In genomic region chr10:120365380-120366172, GRCm38 (mm10) we compare ENCODE assay signal across 9 mouse cellular contexts.
DNase-seq lines count a peak whose midpoint lies in the region; ATAC-seq and TF ChIP-seq lines count a peak whose summit lies in the region.
"Had no signal": no experiment of that assay in that cellular context is flagged by ENCODE, and none has a peak within 500 bp of the region (broad histone marks: within the 10 kb centered on the region; RNA-seq: fewer than 3 reads in every experiment).

No protein-coding gene starts in this region.

- H3K27ac ChIP-seq in lung, embryonic 14.5 days (ENCODE audit: low read depth), result peak overlapping the region; percentile 19; the same call in 1 of the 2 replicates
- H3K27ac ChIP-seq in forebrain, postnatal 0 days (ENCODE audit: low read depth, low read length), result no peak overlapping the region
- no peak overlapping the region for H3K27ac ChIP-seq in liver, embryonic 15.5 days (replicated peaks)
- H3K27ac ChIP-seq in stomach, embryonic 15.5 days, result peak overlapping the region; percentile 73
- no peak overlapping the region for H3K27ac ChIP-seq in layer of hippocampus, adult 2 months

- no peaks in the 10 kb centered on the region for H3K36me3 ChIP-seq in lung, embryonic 14.5 days (ENCODE audit: insufficient read depth)
- no peaks in the 10 kb centered on the region for H3K36me3 ChIP-seq in forebrain, postnatal 0 days (ENCODE audit: insufficient read depth)
- no peaks in the 10 kb centered on the region for H3K36me3 ChIP-seq in liver, embryonic 15.5 days (replicated peaks)
- no peaks in the 10 kb centered on the region for H3K36me3 ChIP-seq in stomach, embryonic 15.5 days

- H3K4me1 ChIP-seq in lung, embryonic 14.5 days (ENCODE audit: insufficient read depth), result peaks cover 16% of the 10 kb centered on the region; the same call in 1 of the 2 replicates
- H3K4me1 ChIP-seq in forebrain, postnatal 0 days (ENCODE audit: insufficient read depth), result no peaks in the 10 kb centered on the region
- H3K4me1 ChIP-seq in liver, embryonic 15.5 days (replicated peaks), result 0 out of 2 replicates have a peak, but pooled peaks cover 5% of the 10 kb centered on the region
- H3K4me1 ChIP-seq in stomach, embryonic 15.5 days, result peaks cover 23% of the 10 kb centered on the region

- H3K27me3 ChIP-seq in lung, embryonic 14.5 days (ENCODE audit: insufficient read depth, low read length), result no peaks in the 10 kb centered on the region
- H3K27me3 ChIP-seq in forebrain, postnatal 0 days (ENCODE audit: insufficient read depth, low read length), result no peaks in the 10 kb centered on the region; the same call in none of the 2 replicates
- no peaks in the 10 kb centered on the region for H3K27me3 ChIP-seq in liver, embryonic 15.5 days
- H3K27me3 ChIP-seq in stomach, embryonic 15.5 days (replicated peaks), result no peaks in the 10 kb centered on the region

- H3K9ac ChIP-seq in lung, embryonic 14.5 days, result no peak overlapping the region
- H3K9ac ChIP-seq in forebrain, postnatal 0 days, result no peak overlapping the region
- no peak overlapping the region for H3K9ac ChIP-seq in liver, embryonic 15.5 days
- no peak overlapping the region for H3K9ac ChIP-seq in stomach, embryonic 15.5 days

- peak overlapping the region; percentile 36 for H3K4me2 ChIP-seq in lung, embryonic 14.5 days
- H3K4me2 ChIP-seq in forebrain, postnatal 0 days (ENCODE audit: low read depth), result peak overlapping the region; percentile 30
- peak overlapping the region; percentile 52 for H3K4me2 ChIP-seq in liver, embryonic 15.5 days
- peak overlapping the region; percentile 35 for H3K4me2 ChIP-seq in stomach, embryonic 15.5 days

- no peaks in the 10 kb centered on the region for H3K9me3 ChIP-seq in lung, embryonic 14.5 days (ENCODE audit: low read depth, low read length)
- no peaks in the 10 kb centered on the region for H3K9me3 ChIP-seq in forebrain, postnatal 0 days (ENCODE audit: low read length)
- no peaks in the 10 kb centered on the region for H3K9me3 ChIP-seq in liver, embryonic 15.5 days (replicated peaks)
- no peaks in the 10 kb centered on the region for H3K9me3 ChIP-seq in stomach, embryonic 15.5 days

- WGBS in lung, embryonic 14.5 days, result 24% methylated on average over 24 of the region's 24 CpGs
- WGBS in forebrain, postnatal 0 days, result 34% methylated on average over 24 of the region's 24 CpGs
- 57% methylated on average over 24 of the region's 24 CpGs for WGBS in liver, embryonic 15.5 days (ENCODE audit: insufficient replicate concordance)
- WGBS in stomach, embryonic 15.5 days, result 27% methylated on average over 24 of the region's 24 CpGs

- peak; percentile 67 for ATAC-seq in lung, embryonic 14.5 days (ENCODE audit: insufficient read depth)
- ATAC-seq in forebrain, postnatal 0 days, result no peak
- no peak for ATAC-seq in liver, embryonic 15.5 days (ENCODE audit: insufficient read depth)
- ATAC-seq in stomach, embryonic 15.5 days (ENCODE audit: insufficient read depth, low FRiP score, low read depth), result 0 out of 2 replicates have a peak, but pooled peaks have one; percentile 62

- H3K4me3 ChIP-seq in lung, embryonic 14.5 days (ENCODE audit: low read depth, low read length), result no peak overlapping the region
- H3K4me3 ChIP-seq in forebrain, postnatal 0 days (ENCODE audit: low read depth, low read length), result no peak overlapping the region
- H3K4me3 ChIP-seq in liver, embryonic 15.5 days (replicated peaks), result no peak overlapping the region
- H3K4me3 ChIP-seq in stomach, embryonic 15.5 days (replicated peaks), result no peak overlapping the region
- H3K4me3 ChIP-seq in layer of hippocampus, adult 2 months, result no peak overlapping the region

- no peak for TF ChIP-seq CTCF in lung, embryonic 14.5 days (IDR thresholded peaks at IDR 0.05; ENCODE audit: low read depth)
- TF ChIP-seq CTCF in forebrain, postnatal 0 days (IDR thresholded peaks at IDR 0.05; ENCODE audit: low read depth), result no peak
- no peak for TF ChIP-seq CTCF in layer of hippocampus, adult 2 months (conservative IDR thresholded peaks at IDR 0.05)

- peak; percentile 62 for DNase-seq in lung, embryonic 14.5 days
- no peak for DNase-seq in lung, postnatal 36 days
- DNase-seq in forebrain, postnatal 0 days, result peak; percentile 22
- no peak for DNase-seq in layer of hippocampus, adult 18-20 months (ENCODE audit: low spot score in 2 of 2)
- DNase-seq in layer of hippocampus, adult 2 months (ENCODE audit: low spot score in 2 of 2), result no peak
- no peak for DNase-seq in spleen, postnatal 36 days (ENCODE audit: low spot score in 2 of 2)
- DNase-seq: cerebellum, adult 2 months had no signal

Comparison
In these comparisons a context has a peak if more than half of its experiments do, and no peak if none do; other contexts are left out.
1. DNase-seq: peak in lung, embryonic 14.5 days (single experiment) and forebrain, postnatal 0 days (single experiment); none in lung, postnatal 36 days (single experiment), layer of hippocampus, adult 18-20 months (0 of 2), layer of hippocampus, adult 2 months (0 of 2) and spleen, postnatal 36 days (0 of 2).
2. ATAC-seq: peak in lung, embryonic 14.5 days (single experiment) and stomach, embryonic 15.5 days (single experiment); none in forebrain, postnatal 0 days (single experiment) and liver, embryonic 15.5 days (single experiment).
3. H3K27ac ChIP-seq: peak in lung, embryonic 14.5 days (single experiment) and stomach, embryonic 15.5 days (single experiment); none in forebrain, postnatal 0 days (single experiment), liver, embryonic 15.5 days (single experiment) and layer of hippocampus, adult 2 months (single experiment).
4. Peak in every context shown above with its lines, with median percentiles within 50 percentile points of each other: H3K4me2 ChIP-seq.